Mouse (Mus musculus) embryonic facial prominence, embryonic 12.5 days (tissue): Measurements from ENCODE around the gene Dlg4. TPM values are rescaled to one million over a fixed set of nuclear protein-coding genes. Genes with fewer than 3 reads are reported as not detected.
A peak's percentile ranks its signal among the peaks of the same experiment; 100 is the strongest.
"Not testable (repeated sequence)": the region's sequence is repeated elsewhere in the genome, so short reads cannot be mapped to it uniquely, and the experiment has no call there.

Source experiments
- ATAC-seq: fragments of 200-750 bp; cut with Nextera tagmentation; 2 replicates; pipeline ENCODE4 v1.8.0; 2017; ENCODE audit not compliant: insufficient number of reproducible peaks, insufficient read depth, low FRiP score, low TSS enrichment
- H3K27ac ChIP-seq: fragments of 300-500 bp; sonication (generic); 2 replicates; pipeline ENCODE4 v1.5.1; 2016; ENCODE audit warnings: mild to moderate bottlenecking
- H3K27me3 ChIP-seq: fragments of 300-500 bp; sonication (generic); 2 replicates; pipeline ENCODE4 v1.6.1; 2016; ENCODE audit warnings: mild to moderate bottlenecking, moderate library complexity
- H3K36me3 ChIP-seq: fragments of 300-500 bp; sonication (generic); 2 replicates; pipeline ENCODE4 v1.6.1; 2016; ENCODE audit warnings: mild to moderate bottlenecking
- H3K4me1 ChIP-seq: fragments of 300-500 bp; sonication (generic); 2 replicates; pipeline ENCODE4 v1.6.1; 2016
- H3K4me2 ChIP-seq: fragments of 300-500 bp; sonication (generic); replicated peaks from 2 replicates; pipeline ENCODE4 v1.6.1; 2016; ENCODE audit warnings: mild to moderate bottlenecking, moderate library complexity
- H3K4me3 ChIP-seq: fragments of 300-500 bp; sonication (generic); 2 replicates; pipeline ENCODE4 v1.5.1; 2016; ENCODE audit warnings: mild to moderate bottlenecking
- H3K9ac ChIP-seq: fragments of 300-500 bp; sonication (generic); 2 replicates; pipeline ENCODE4 v1.6.1; 2016; ENCODE audit warnings: mild to moderate bottlenecking, moderate library complexity
- H3K9me3 ChIP-seq: fragments of 300-500 bp; sonication (generic); 2 replicates; pipeline ENCODE4 v1.6.1; 2016; ENCODE audit warnings: mild to moderate bottlenecking, moderate library complexity
- WGBS: fragments of 180-500 bp; shearing (Covaris S2); methylation state at CpG from one replicate; pipeline ENCODE4 v1.1.7; 2016; 5-methylcytosine and 5-hydroxymethylcytosine counted together
- polyA plus RNA-seq: library from polyadenylated mRNA; unstranded; fragments of >200 nt; fragmentation: Nextera tagmentation; extraction: Ambion mirVana; gene quantifications from 2 replicates; pipeline ENCODE4 v1.2.1, GENCODE M21; 2016

The Dlg4 gene
- polyA plus RNA-seq, 1 experiment from 2014 or later: 12.6 TPM

DNA sequence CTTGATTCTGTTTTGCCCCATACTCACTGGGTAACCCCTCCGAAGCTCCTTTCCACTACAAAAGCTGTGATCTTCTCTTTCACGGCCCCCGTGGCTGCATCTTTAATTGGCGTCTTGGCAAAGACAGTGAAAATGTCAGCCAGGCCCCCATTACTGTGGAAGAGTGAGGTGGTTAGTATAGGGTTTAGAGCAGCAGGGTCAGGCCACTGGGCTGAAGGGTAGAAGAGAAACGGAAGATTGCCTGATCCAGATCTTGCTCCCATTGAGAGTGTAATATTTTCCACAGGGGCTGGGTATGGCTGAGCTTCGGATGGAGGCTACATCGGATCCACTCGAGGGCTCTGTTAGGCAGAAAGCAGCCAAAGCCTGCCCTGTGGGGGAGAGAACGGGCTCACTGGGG lies 3.8 kb upstream of the Dlg4 start:
- Histone ChIP-seq H3K4me3 (no peak overlapping the region), H3K9ac (no peak overlapping the region), H3K9me3 (no peaks in the 10 kb centered on the region), H3K4me2 (no peak overlapping the region), H3K27me3 (no peaks in the 10 kb centered on the region), H3K36me3 (peaks cover 65% of the 10 kb centered on the region), H3K27ac (no peak overlapping the region), H3K4me1 (peaks cover 27% of the 10 kb centered on the region)
- ATAC-seq: no peak
- 91% methylated on average over 9 of the region's 9 CpGs for WGBS

DNA sequence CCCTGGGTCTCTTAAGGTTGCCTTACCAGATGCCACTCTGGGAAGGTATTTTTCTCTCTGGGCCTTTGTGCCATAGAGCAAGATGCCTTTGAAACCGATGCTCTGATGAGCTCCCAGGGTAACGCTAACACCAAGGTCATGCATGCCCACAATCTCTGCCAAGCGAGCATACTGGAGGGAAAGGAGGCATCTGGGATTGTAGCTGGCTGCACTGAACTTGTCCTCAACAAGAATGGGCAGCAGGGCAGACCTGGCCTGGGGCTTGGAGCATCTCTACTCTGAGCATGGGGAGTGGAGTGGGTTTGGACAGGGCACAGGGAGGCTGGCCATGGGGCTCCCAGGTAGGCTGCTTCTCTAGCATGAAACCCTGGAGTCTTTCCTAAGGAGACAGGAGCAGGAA lies 3.3 kb upstream of the Dlg4 start:
- no peaks in the 10 kb centered on the region for H3K9me3 ChIP-seq
- peaks cover 28% of the 10 kb centered on the region for H3K4me1 ChIP-seq
- WGBS: 84% methylated on average over 3 of the region's 3 CpGs
- H3K9ac ChIP-seq: no peak overlapping the region
- H3K4me3 ChIP-seq: no peak overlapping the region
- peaks cover 61% of the 10 kb centered on the region for H3K36me3 ChIP-seq
- no peak for ATAC-seq
- H3K4me2 ChIP-seq: no peak overlapping the region
- H3K27ac ChIP-seq: no peak overlapping the region
- no peaks in the 10 kb centered on the region for H3K27me3 ChIP-seq

- Histone ChIP-seq H3K27ac (no peak overlapping the region), H3K9me3 (no peaks in the 10 kb centered on the region), H3K36me3 (peaks cover 54% of the 10 kb centered on the region), H3K4me1 (peaks cover 30% of the 10 kb centered on the region), H3K27me3 (no peaks in the 10 kb centered on the region), H3K4me3 (no peak overlapping the region; the same call in 1 of the 2 replicates), H3K4me2 (peak overlapping the region; percentile 78), H3K9ac (no peak overlapping the region)
- WGBS: 49% methylated on average over 5 of the region's 5 CpGs
- ATAC-seq: no peak
Measured at GRCm38 (mm10) chr11:70014051-70014450, 2.7 kb upstream of the Dlg4 start.

DNA sequence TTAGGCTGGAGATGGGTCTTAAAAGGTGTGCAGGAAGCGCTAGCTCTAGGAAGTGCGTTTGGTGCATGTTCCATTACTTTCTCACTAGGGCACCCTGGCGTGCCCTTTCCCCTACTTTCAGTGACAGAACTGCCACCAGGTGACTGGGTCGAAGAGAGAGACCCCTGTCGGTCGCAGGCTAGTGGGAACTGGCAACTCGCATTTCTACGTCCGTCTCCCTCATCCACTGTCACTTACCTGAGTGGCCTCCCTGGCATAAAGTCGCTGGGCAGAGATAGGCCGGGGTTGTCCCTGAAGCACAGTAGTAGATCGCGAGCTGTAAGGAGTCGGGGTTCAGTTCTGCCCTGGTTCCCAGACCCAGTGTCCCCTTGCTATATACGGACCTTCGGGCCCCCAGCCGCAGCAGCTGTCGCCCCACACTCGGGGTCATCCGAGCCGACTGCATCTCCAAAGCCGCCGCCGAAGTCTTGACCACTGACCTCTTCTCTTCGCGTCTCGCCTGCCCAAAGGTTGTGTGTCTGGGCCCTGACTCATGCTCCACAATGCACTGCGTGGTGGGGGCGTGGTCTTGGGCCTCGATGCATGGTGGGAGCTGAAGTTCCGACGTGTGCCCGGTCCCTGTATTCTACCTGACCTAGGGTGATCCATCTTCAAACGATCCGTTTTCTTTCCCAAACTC lies 1.7 kb upstream of the Dlg4 start, which contains the start of gene Acadvl:
Gene Acadvl, minus strand, starts transcription at position 532 of the 679 bp plus-strand sequence.
- Histone ChIP-seq H3K9ac (peak within 1 kb of the TSS; percentile 61), H3K27ac (peak within 1 kb of the TSS; percentile 20; the same call in 1 of the 2 replicates), H3K4me2 (peak within 1 kb of the TSS; percentile 78), H3K9me3 (no peaks in the 10 kb centered on the region), H3K4me1 (peaks cover 40% of the 10 kb centered on the region), H3K4me3 (peak within 1 kb of the TSS; percentile 52), H3K27me3 (no peaks in the 10 kb centered on the region), H3K36me3 (peaks cover 45% of the 10 kb centered on the region)
- ATAC-seq: peak; percentile 77
- under 1% methylated on average over 35 of the region's 35 CpGs for WGBS

DNA sequence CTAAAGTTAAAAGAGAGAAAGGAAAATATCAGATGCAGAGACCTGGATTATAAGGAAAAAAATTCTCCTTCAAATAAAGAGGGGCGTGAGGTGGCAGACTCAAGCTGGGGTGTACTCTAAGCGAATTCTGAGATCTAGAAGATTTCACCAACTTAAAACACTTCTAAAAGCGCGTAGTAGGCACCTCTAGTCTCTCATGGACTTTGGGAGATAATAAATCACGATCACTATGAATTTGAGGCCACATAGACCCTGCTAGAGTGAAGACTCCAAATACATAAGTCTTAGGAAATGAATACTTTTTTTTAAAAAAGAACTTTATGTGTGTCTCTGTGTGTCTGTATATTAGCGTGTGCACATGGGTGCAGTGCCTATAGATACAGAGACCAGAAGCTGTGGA lies 1.1 kb upstream of the Dlg4 start:
- peak overlapping the region; percentile 52; the same call in 1 of the 2 replicates for H3K4me3 ChIP-seq
- H3K36me3 ChIP-seq: peaks cover 38% of the 10 kb centered on the region
- no peak overlapping the region for H3K9ac ChIP-seq
- H3K9me3 ChIP-seq: no peaks in the 10 kb centered on the region
- H3K4me2 ChIP-seq: peak overlapping the region; percentile 78
- no peak for ATAC-seq
- 68% methylated on average over 6 of the region's 6 CpGs for WGBS
- H3K27ac ChIP-seq: 0 out of 2 replicates have a peak overlapping the region, but pooled peaks have one; percentile 20
- no peaks in the 10 kb centered on the region for H3K27me3 ChIP-seq
- peaks cover 46% of the 10 kb centered on the region for H3K4me1 ChIP-seq

DNA sequence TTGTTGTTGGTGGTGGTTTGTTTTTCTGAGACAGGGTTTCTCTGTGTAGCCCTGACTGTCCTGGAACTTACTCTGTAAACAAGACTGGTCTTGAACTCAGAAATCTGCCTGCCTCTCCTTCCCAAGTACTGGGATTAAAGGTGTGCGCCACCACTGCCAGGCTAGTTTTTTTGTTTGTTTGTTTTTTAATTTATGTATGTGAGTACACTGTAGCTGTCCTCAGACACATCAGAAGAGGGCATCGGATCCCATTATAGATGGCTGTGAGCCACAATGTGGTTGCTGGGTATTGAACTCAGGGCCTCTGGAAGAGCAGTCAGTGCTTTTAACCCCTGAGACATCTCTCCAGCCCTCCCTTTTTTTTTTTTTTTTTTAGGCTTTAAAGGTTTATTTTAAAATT lies 565 bp upstream of the Dlg4 start:
- not testable (repeated sequence) for H3K4me3 ChIP-seq, H3K27ac ChIP-seq, H3K9me3 ChIP-seq, H3K9ac ChIP-seq, H3K4me2 ChIP-seq, H3K27me3 ChIP-seq, ATAC-seq
- Histone ChIP-seq H3K4me1 (peaks cover 46% of the 10 kb centered on the region), H3K36me3 (peaks cover 33% of the 10 kb centered on the region)
- 81% methylated on average over 2 of the region's 2 CpGs for WGBS

DNA sequence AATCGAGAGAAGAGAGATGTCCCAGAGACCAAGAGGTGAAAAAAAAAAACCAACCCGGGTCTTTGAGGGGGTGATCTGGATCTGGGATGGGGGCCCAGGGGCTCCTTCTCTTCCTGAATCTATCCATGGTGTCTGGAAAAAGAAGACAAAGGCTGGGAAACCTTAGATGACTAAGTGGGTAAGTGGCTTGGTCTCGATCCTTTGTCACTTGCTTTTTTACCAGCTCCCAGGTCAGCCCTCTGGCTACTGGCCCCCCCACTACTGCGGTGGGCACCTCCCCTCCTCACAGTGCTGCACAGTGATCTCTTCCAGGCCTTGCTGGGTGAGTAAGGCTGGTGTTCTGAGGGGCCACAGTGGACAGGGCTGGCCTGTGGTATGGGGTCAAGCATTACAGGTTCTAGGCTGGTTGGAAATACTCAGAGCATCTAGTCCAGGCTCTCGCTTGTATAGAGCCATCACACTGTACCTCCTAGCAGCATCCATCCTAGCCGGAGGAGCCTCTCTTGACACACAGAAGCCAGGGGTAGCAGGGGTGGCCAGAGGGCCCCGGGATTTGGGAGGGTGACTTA lies 541 bp downstream of the Dlg4 start:
- no peaks in the 10 kb centered on the region for H3K9me3 ChIP-seq
- ATAC-seq: no peak
- peak overlapping the region; percentile 88 for H3K4me2 ChIP-seq
- H3K4me3 ChIP-seq: peak overlapping the region; percentile 81
- peaks cover 46% of the 10 kb centered on the region for H3K4me1 ChIP-seq
- 35% methylated on average over 7 of the region's 7 CpGs for WGBS
- peaks cover 22% of the 10 kb centered on the region for H3K36me3 ChIP-seq
- H3K27ac ChIP-seq: peak overlapping the region; percentile 95
- no peaks in the 10 kb centered on the region for H3K27me3 ChIP-seq
- peak overlapping the region; percentile 89 for H3K9ac ChIP-seq

DNA sequence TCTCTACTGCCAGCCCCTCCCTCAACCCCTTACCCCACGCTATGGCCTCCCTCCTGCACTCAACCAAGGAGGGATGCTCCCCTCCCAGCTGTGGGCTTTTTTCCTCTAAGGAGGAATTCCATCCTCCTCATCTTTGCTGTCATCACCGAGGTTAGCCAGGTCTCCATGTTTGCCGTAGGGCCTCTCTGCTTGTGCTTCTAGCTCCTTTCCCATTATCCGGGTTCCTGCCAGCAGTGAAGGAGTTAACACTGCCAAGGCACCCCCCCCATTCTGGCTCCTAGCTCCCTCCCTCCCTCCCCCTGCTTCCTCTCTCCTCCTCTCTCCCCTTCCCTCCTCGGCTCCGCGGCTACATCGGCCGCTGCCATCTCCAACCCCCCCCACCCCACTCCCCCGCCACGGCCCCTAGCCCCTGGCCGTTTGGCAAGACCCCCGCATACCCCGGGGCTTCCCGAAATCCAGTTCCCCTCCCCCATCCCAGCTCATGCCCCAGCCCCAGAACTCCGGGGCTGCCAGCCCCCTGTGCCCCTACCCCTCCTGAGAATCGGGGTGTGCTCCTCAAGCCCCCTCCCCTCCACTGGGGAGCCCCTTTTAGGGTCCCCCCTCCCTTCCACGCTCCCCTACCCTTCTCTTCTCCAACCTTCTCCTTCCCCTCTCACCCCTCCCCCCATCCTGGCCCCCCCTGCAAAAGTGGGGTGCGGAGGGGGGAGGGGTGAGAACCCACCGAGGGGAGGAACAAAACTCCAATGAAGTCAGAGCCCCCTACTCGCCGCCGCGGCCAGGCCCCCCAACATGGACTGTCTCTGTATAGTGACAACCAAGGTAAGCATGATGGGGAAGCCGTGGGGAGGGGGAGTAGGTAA lies 1.6 kb downstream of the Dlg4 start:
- H3K36me3 ChIP-seq: peaks cover 11% of the 10 kb centered on the region
- peak overlapping the region; percentile 95 for H3K27ac ChIP-seq
- peak overlapping the region; percentile 81 for H3K4me3 ChIP-seq
- WGBS: under 1% methylated on average over 23 of the region's 25 CpGs
- peak overlapping the region; percentile 88 for H3K4me2 ChIP-seq
- no peak for ATAC-seq
- H3K4me1 ChIP-seq: peaks cover 53% of the 10 kb centered on the region
- H3K9me3 ChIP-seq: no peaks in the 10 kb centered on the region
- peak overlapping the region; percentile 89 for H3K9ac ChIP-seq
- no peaks in the 10 kb centered on the region for H3K27me3 ChIP-seq

DNA sequence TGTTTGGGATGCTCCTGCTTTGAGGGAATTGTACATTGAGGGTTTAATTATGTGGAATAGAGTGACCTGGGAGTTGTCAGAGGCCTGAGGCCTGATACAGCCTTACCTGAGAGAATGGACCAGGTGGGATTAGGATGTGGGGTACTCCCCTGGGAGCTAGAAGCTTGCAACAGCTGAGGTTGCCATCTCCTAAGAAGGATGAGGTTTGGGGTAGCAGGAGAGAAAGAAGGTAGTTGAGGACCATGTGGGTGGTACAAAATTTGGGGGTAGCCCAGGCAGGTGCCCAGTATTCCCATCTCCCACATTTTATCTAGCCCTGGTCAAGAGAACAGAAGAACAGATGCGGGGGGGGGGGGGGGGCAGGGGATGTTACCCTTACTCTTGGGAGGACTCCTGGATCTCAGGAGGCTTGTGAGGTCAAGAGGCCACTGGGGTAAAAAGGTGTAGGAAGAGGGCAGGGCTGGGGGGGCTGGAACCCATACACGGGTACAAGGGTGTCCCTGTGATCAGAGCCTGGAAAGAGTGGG lies 2.8 kb downstream of the Dlg4 start:
- peaks cover 57% of the 10 kb centered on the region for H3K4me1 ChIP-seq
- peak overlapping the region; percentile 89 for H3K9ac ChIP-seq
- no peaks in the 10 kb centered on the region for H3K9me3 ChIP-seq
- no peaks in the 10 kb centered on the region for H3K36me3 ChIP-seq
- whole genome bisulfite sequencing: 15% methylated on average over 2 of the region's 2 CpGs
- no peak for ATAC-seq
- H3K27me3 ChIP-seq: no peaks in the 10 kb centered on the region
- peak overlapping the region; percentile 81 for H3K4me3 ChIP-seq
- H3K27ac ChIP-seq: peak overlapping the region; percentile 95
- H3K4me2 ChIP-seq: peak overlapping the region; percentile 88

GRCm38 (mm10) chr11:70020022-70020631 lies 3.4 kb downstream of the Dlg4 start:
- peak overlapping the region; percentile 95 for H3K27ac ChIP-seq
- H3K4me3 ChIP-seq: peak overlapping the region; percentile 81
- ATAC-seq: no peak
- H3K4me2 ChIP-seq: peak overlapping the region; percentile 88
- WGBS: 10% methylated on average over 8 of the region's 8 CpGs
- H3K36me3 ChIP-seq: no peaks in the 10 kb centered on the region
- H3K27me3 ChIP-seq: no peaks in the 10 kb centered on the region
- peaks cover 53% of the 10 kb centered on the region for H3K4me1 ChIP-seq
- H3K9ac ChIP-seq: peak overlapping the region; percentile 89
- H3K9me3 ChIP-seq: no peaks in the 10 kb centered on the region

DNA sequence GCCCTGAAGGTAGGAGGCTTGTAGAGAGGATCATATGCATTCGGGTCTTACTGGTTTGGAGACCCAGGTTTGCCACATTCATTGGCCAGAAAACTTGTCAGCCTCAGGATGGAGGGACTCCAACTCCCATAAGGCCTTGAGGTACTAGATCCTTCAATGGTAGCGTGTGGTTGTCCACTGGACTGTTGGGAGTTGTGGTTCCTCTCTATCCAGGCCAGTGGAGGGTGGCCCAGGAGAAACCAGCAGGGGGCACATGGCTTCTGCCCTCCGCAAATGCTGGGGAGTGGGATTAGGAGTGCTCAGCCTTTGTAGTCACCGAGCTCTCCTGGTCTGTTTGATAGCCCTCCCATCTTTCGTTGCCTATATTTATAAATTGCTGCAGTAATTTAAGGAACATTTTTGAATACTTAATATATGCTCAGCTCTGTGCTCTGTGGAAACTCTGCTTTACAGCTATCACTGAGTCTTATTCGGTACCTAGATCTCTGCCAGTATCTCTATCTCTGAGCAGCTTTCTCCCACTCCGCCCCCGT lies 4.1 kb downstream of the Dlg4 start:
- Histone ChIP-seq H3K4me1 (peaks cover 58% of the 10 kb centered on the region), H3K27me3 (no peaks in the 10 kb centered on the region), H3K4me3 (peak overlapping the region; percentile 81), H3K9ac (peak overlapping the region; percentile 28; the same call in 1 of the 2 replicates), H3K27ac (peak overlapping the region; percentile 95), H3K4me2 (peak overlapping the region; percentile 88), H3K36me3 (no peaks in the 10 kb centered on the region), H3K9me3 (no peaks in the 10 kb centered on the region)
- WGBS: 4% methylated on average over 8 of the region's 8 CpGs
- ATAC-seq: peak; percentile 78
